Mouse (Mus musculus) liver, embryonic 12.5 days (tissue): ENCODE measurements around the gene Adprh. TPM values are rescaled to one million over a fixed set of nuclear protein-coding genes. Genes with fewer than 3 reads are reported as not detected.
"Not testable (repeated sequence)": the region's sequence is repeated elsewhere in the genome, so short reads cannot be mapped to it uniquely, and the experiment has no call there.

Experiments
- ATAC-seq: fragments of 200-750 bp; cut with Nextera tagmentation; 2 replicates; pipeline ENCODE4 v1.8.0; 2017; ENCODE audit warnings: moderate number of reproducible peaks, mild to moderate bottlenecking, moderate library complexity
- H3K27ac ChIP-seq: fragments of 300-500 bp; sonication (generic); 2 replicates; pipeline ENCODE4 v1.5.1; 2016; ENCODE audit warnings: mild to moderate bottlenecking
- H3K27me3 ChIP-seq: fragments of 300-500 bp; sonication (generic); replicated peaks from 2 replicates; pipeline ENCODE4 v1.6.1; 2016; ENCODE audit warnings: mild to moderate bottlenecking, moderate library complexity
- H3K36me3 ChIP-seq: fragments of 300-500 bp; sonication (generic); 2 replicates; pipeline ENCODE4 v1.6.1; 2016; ENCODE audit warnings: mild to moderate bottlenecking, moderate library complexity
- H3K4me1 ChIP-seq: fragments of 300-500 bp; sonication (generic); 2 replicates; pipeline ENCODE4 v1.6.1; 2016
- H3K4me2 ChIP-seq: fragments of 300-500 bp; sonication (generic); 2 replicates; pipeline ENCODE4 v1.6.1; 2016; ENCODE audit warnings: mild to moderate bottlenecking, moderate library complexity
- H3K4me3 ChIP-seq: fragments of 300-500 bp; sonication (generic); 2 replicates; pipeline ENCODE4 v1.5.1; 2016; ENCODE audit warnings: mild to moderate bottlenecking, moderate library complexity
- H3K9ac ChIP-seq: fragments of 300-500 bp; sonication (generic); 2 replicates; pipeline ENCODE4 v1.6.1; 2016; ENCODE audit warnings: mild to moderate bottlenecking, moderate library complexity
- H3K9me3 ChIP-seq: fragments of 300-500 bp; sonication (generic); replicated peaks from 2 replicates; pipeline ENCODE4 v1.6.1; 2016; ENCODE audit warnings: mild to moderate bottlenecking, moderate library complexity
- WGBS: fragments of 180-500 bp; shearing (Covaris S2); methylation state at CpG from one replicate; pipeline ENCODE4 v1.1.7; 2016; ENCODE audit not compliant: insufficient replicate concordance; 5-methylcytosine and 5-hydroxymethylcytosine counted together
- polyA plus RNA-seq: library from polyadenylated mRNA; unstranded; fragments of >200 nt; fragmentation: Nextera tagmentation; extraction: Ambion mirVana; gene quantifications from 2 replicates; pipeline ENCODE4 v1.2.1, GENCODE M21; 2016

Adprh gene
- polyA plus RNA-seq, result 50.8 and 53.5 TPM in 2 replicates

GRCm38 (mm10) chr16:38452442-38453202 lies at the start of gene Adprh:
TSS of gene Adprh (minus strand) at chr16:38452703.
- H3K36me3 ChIP-seq, result peaks cover 28% of the 10 kb centered on the region
- H3K4me2 ChIP-seq, result peak within 1 kb of the TSS; percentile 84
- peak within 1 kb of the TSS; percentile 74 for H3K4me3 ChIP-seq
- peak within 1 kb of the TSS; percentile 87 for H3K9ac ChIP-seq
- WGBS, result under 1% methylated on average over 61 of the region's 61 CpGs
- H3K27me3 ChIP-seq, result no peaks in the 10 kb centered on the region
- no peaks in the 10 kb centered on the region for H3K9me3 ChIP-seq
- peaks cover 43% of the 10 kb centered on the region for H3K4me1 ChIP-seq
- peak; percentile 94 for ATAC-seq
- peak within 1 kb of the TSS; percentile 85 for H3K27ac ChIP-seq

GRCm38 (mm10) chr16:38496604-38497140 lies 44.2 kb upstream of the Adprh start:
- 79% methylated on average over 7 of the region's 7 CpGs for WGBS
- Histone ChIP-seq H3K4me1 (no peaks in the 10 kb centered on the region), H3K4me3 (no peak overlapping the region), H3K9me3 (no peaks in the 10 kb centered on the region), H3K27me3 (no peaks in the 10 kb centered on the region), H3K4me2 (no peak overlapping the region), H3K36me3 (peaks cover 45% of the 10 kb centered on the region), H3K9ac (no peak overlapping the region), H3K27ac (no peak overlapping the region)
- ATAC-seq, result no peak

GRCm38 (mm10) chr16:38493890-38494289 lies 41.4 kb upstream of the Adprh start:
- Histone ChIP-seq H3K36me3 (peaks cover 25% of the 10 kb centered on the region), H3K4me3 (no peak overlapping the region), H3K4me1 (no peaks in the 10 kb centered on the region), H3K9me3 (no peaks in the 10 kb centered on the region), H3K27me3 (0 out of 2 replicates have a peak, but pooled peaks cover 4% of the 10 kb centered on the region), H3K27ac (no peak overlapping the region), H3K4me2 (no peak overlapping the region), H3K9ac (no peak overlapping the region)
- no peak for ATAC-seq
- 80% methylated on average over 10 of the region's 10 CpGs for WGBS

- Histone ChIP-seq H3K36me3 (peaks cover 12% of the 10 kb centered on the region), H3K4me2 (no peak overlapping the region), H3K27me3 (0 out of 2 replicates have a peak, but pooled peaks cover 4% of the 10 kb centered on the region), H3K4me3 (no peak overlapping the region), H3K27ac (no peak overlapping the region), H3K4me1 (no peaks in the 10 kb centered on the region), H3K9ac (no peak overlapping the region), H3K9me3 (no peaks in the 10 kb centered on the region)
- ATAC-seq, result no peak
- 69% methylated on average over 3 of the region's 3 CpGs for WGBS
These were observed 40.0 kb upstream of the Adprh start for GRCm38 (mm10) chr16:38492551-38492950.

GRCm38 (mm10) chr16:38483582-38484309 lies 31.2 kb upstream of the Adprh start:
- ATAC-seq, result peak; percentile 28; the same call in 1 of the 2 replicates

GRCm38 (mm10) chr16:38482780-38483562 lies 30.5 kb upstream of the Adprh start:
- no peaks in the 10 kb centered on the region for H3K9me3 ChIP-seq
- H3K4me2 ChIP-seq, result peak overlapping the region; percentile 81
- H3K4me1 ChIP-seq, result peaks cover 34% of the 10 kb centered on the region
- WGBS, result 15% methylated on average over 32 of the region's 32 CpGs
- no peak overlapping the region for H3K27ac ChIP-seq
- no peaks in the 10 kb centered on the region for H3K36me3 ChIP-seq
- peak overlapping the region; percentile 55 for H3K9ac ChIP-seq
- ATAC-seq, result 0 out of 2 replicates have a peak, but pooled peaks have one; percentile 13
- H3K27me3 ChIP-seq, result peaks cover 31% of the 10 kb centered on the region
- peak overlapping the region; percentile 50 for H3K4me3 ChIP-seq

More at GRCm38 (mm10) chr16:38483582-38484309, 31.2 kb upstream of the Adprh start:
- no peak overlapping the region for H3K27ac ChIP-seq
- peak overlapping the region; percentile 81 for H3K4me2 ChIP-seq
- peak overlapping the region; percentile 50 for H3K4me3 ChIP-seq
- peak overlapping the region; percentile 55 for H3K9ac ChIP-seq
- H3K4me1 ChIP-seq, result peaks cover 34% of the 10 kb centered on the region
- no peaks in the 10 kb centered on the region for H3K36me3 ChIP-seq
- no peaks in the 10 kb centered on the region for H3K9me3 ChIP-seq
- 15% methylated on average over 42 of the region's 42 CpGs for WGBS
- H3K27me3 ChIP-seq, result peaks cover 31% of the 10 kb centered on the region

GRCm38 (mm10) chr16:38481327-38481726 lies 28.8 kb upstream of the Adprh start:
- Histone ChIP-seq H3K27ac (no peak overlapping the region), H3K4me1 (peaks cover 45% of the 10 kb centered on the region), H3K4me2 (peak overlapping the region; percentile 41), H3K27me3 (peaks cover 31% of the 10 kb centered on the region), H3K36me3 (no peaks in the 10 kb centered on the region), H3K9ac (no peak overlapping the region), H3K9me3 (no peaks in the 10 kb centered on the region), H3K4me3 (no peak overlapping the region)
- 29% methylated on average over 4 of the region's 4 CpGs for WGBS
- peak; percentile 68; the same call in 1 of the 2 replicates for ATAC-seq

GRCm38 (mm10) chr16:38478296-38478695 lies 25.8 kb upstream of the Adprh start:
- peaks cover 10% of the 10 kb centered on the region for H3K27me3 ChIP-seq
- H3K4me3 ChIP-seq, result no peak overlapping the region
- WGBS, result 79% methylated on average over 3 of the region's 3 CpGs
- H3K27ac ChIP-seq, result no peak overlapping the region
- H3K4me1 ChIP-seq, result peaks cover 64% of the 10 kb centered on the region
- no peak overlapping the region for H3K9ac ChIP-seq
- no peak for ATAC-seq
- H3K9me3 ChIP-seq, result no peaks in the 10 kb centered on the region
- H3K4me2 ChIP-seq, result no peak overlapping the region
- H3K36me3 ChIP-seq, result no peaks in the 10 kb centered on the region

GRCm38 (mm10) chr16:38477241-38477608 lies 24.7 kb upstream of the Adprh start:
- ATAC-seq, H3K27ac ChIP-seq, H3K36me3 ChIP-seq, H3K9me3 ChIP-seq, H3K27me3 ChIP-seq: not testable (repeated sequence)
- peak overlapping the region; percentile 66; the same call in 1 of the 2 replicates for H3K9ac ChIP-seq
- peak overlapping the region; percentile 87 for H3K4me2 ChIP-seq
- WGBS, result 50% methylated on average over 14 of the region's 14 CpGs
- H3K4me3 ChIP-seq, result peak overlapping the region; percentile 58
- H3K4me1 ChIP-seq, result peaks cover 67% of the 10 kb centered on the region

- Histone ChIP-seq H3K27ac (peak overlapping the region; percentile 61; the same call in 1 of the 2 replicates), H3K27me3 (no peaks in the 10 kb centered on the region), H3K9ac (peak overlapping the region; percentile 66), H3K9me3 (no peaks in the 10 kb centered on the region), H3K36me3 (no peaks in the 10 kb centered on the region), H3K4me3 (peak overlapping the region; percentile 58), H3K4me2 (peak overlapping the region; percentile 87), H3K4me1 (peaks cover 67% of the 10 kb centered on the region)
- ATAC-seq, result peak; percentile 31; the same call in 1 of the 2 replicates
- WGBS, result 8% methylated on average over 34 of the region's 34 CpGs
These were observed 24.1 kb upstream of the Adprh start for GRCm38 (mm10) chr16:38476312-38477240.
